Mouse (Mus musculus): ENCODE data around the gene Zfp512b.

GRCm38 (mm10) chr2:181573961-181574360 lies 18.6 kb downstream of the Zfp512b start:
- TF ChIP-seq POLR2A (IDR thresholded peaks at IDR 0.05; ENCODE audit: low read depth, low read length): no peak
- TF ChIP-seq CTCF (conservative IDR thresholded peaks at IDR 0.05; ENCODE audit: insufficient read depth, insufficient read length, low read depth, low read length): no peak
